Mouse (Mus musculus) myocyte (in vitro differentiated cells): ENCODE results near the gene Btbd6.
A peak's percentile ranks its signal among the peaks of the same experiment; 100 is the strongest.

Experiments used
- CEBPB ChIP-seq: IDR thresholded peaks from 2 replicates; pipeline ENCODE4 v1.6.1; 2011; ENCODE audit warnings: mild to moderate bottlenecking, moderate library complexity; ENCODE audit not compliant: poor library complexity, insufficient read depth, severe bottlenecking
- E2F4 ChIP-seq: IDR thresholded peaks from one replicate; pipeline ENCODE4 v1.6.1; 2011; ENCODE audit warnings: mild to moderate bottlenecking, control low read depth, moderate library complexity; ENCODE audit not compliant: insufficient read depth
- MAX ChIP-seq: IDR thresholded peaks from one replicate; pipeline ENCODE4 v1.6.1; 2011; ENCODE audit warnings: low read depth, mild to moderate bottlenecking, control low read depth
- MYOD1 ChIP-seq, 3 experiments: IDR thresholded peaks; one replicate each; pipeline ENCODE4 v1.6.1; 2011; ENCODE audit warnings: control low read depth in 2 of 3, low read depth in 2 of 3, mild to moderate bottlenecking in 2 of 3, moderate library complexity in 1 of 3; ENCODE audit not compliant: insufficient read length in 2 of 3, control insufficient read depth in 1 of 3
- MYOG ChIP-seq, 3 experiments: IDR thresholded peaks; one replicate each; pipeline ENCODE4 v1.6.1; 2011; ENCODE audit warnings: control low read depth in 2 of 3, low read depth in 2 of 3, mild to moderate bottlenecking in 2 of 3; ENCODE audit not compliant: insufficient read length in 2 of 3, control insufficient read depth in 1 of 3, insufficient read depth in 1 of 3
- POLR2A ChIP-seq: IDR thresholded peaks from one replicate; pipeline ENCODE4 v1.6.1; 2011; ENCODE audit warnings: low read depth, mild to moderate bottlenecking, control low read depth, moderate library complexity; ENCODE audit not compliant: insufficient read length
- POLR2AphosphoS2 ChIP-seq: IDR thresholded peaks from one replicate; pipeline ENCODE4 v1.6.1; 2011; ENCODE audit warnings: low read depth, control low read depth; ENCODE audit not compliant: insufficient read length
- REST ChIP-seq: IDR thresholded peaks from one replicate; pipeline ENCODE4 v1.6.1; 2011; ENCODE audit warnings: mild to moderate bottlenecking, control low read depth, moderate library complexity; ENCODE audit not compliant: insufficient read depth, insufficient read length
- SRF ChIP-seq: IDR thresholded peaks from one replicate; pipeline ENCODE4 v1.6.1; 2011; ENCODE audit warnings: low read depth; ENCODE audit not compliant: control insufficient read depth, insufficient read length
- TCF12 ChIP-seq: IDR thresholded peaks from one replicate; pipeline ENCODE4 v1.6.1; 2011; ENCODE audit warnings: mild to moderate bottlenecking, control low read depth; ENCODE audit not compliant: poor library complexity, insufficient read depth, severe bottlenecking
- TCF3 ChIP-seq: IDR thresholded peaks from one replicate; pipeline ENCODE4 v1.6.1; 2011; ENCODE audit warnings: low read depth, control low read depth; ENCODE audit not compliant: insufficient read length
- USF1 ChIP-seq: IDR thresholded peaks from one replicate; pipeline ENCODE4 v1.6.1; 2011; ENCODE audit warnings: low read depth, mild to moderate bottlenecking, control low read depth, moderate library complexity

DNA sequence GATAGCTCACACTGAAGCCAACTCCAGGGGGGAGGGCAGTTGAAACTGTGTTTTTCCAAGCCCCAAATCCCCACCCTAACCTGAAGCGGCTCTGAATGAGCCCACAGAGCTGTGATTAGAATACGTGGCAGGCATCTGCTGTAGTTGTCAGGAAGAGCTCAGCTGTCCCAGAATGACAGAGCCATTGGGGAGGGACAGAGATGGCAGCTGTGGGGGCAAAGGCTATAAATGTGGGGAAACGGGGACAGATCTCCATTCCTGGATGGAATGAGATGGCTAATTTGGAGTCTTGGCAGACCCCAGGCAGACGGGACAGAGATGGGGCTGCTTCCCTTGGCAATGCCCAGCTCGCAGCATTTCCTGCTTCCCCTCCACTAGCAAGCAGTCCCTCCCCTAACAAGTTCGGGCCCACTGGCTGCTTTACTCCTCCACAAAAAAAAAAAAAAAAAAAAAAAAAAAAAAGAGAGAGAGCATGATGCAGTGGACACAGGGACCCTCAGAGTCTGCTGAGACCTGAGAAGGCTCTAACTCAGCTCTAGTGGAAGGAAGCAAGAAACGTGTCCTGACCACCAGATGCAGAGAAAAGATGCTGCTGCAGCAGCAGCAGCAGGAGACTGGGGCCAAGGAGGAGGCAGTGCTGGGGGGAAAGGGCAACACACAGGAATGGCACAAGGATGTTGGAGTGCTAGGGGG is 25.0 kb upstream of the Btbd6 start:
- peak in 2 of 3 experiments; percentile 9 to 60 for TF ChIP-seq MYOD1 (IDR thresholded peaks at IDR 0.05; ENCODE audit: control insufficient read depth in 1 of 3, insufficient read length in 2 of 3, low read depth in 2 of 3)
- TF ChIP-seq TCF12 = peak; percentile 11
- TF ChIP-seq SRF = no peak
- no peak for TF ChIP-seq POLR2A
- TF ChIP-seq USF1 = no peak
- no peak for TF ChIP-seq CEBPB
- TF ChIP-seq POLR2AphosphoS2 = no peak
- peak in 2 of 3 experiments; percentile 10 to 61 for TF ChIP-seq MYOG (IDR thresholded peaks at IDR 0.05; ENCODE audit: control insufficient read depth in 1 of 3, insufficient read depth in 1 of 3, insufficient read length in 2 of 3, low read depth in 2 of 3)
- TF ChIP-seq E2F4 = no peak
- TF ChIP-seq TCF3 = no peak
- no peak for TF ChIP-seq MAX
- no peak for TF ChIP-seq REST
